Mouse (Mus musculus) mesoderm, embryonic 11.5 days (tissue): ENCODE measurements around the gene Xpo6.

Experiments used
- DNase-seq: peaks from one replicate; pipeline ENCODE4 v3.0.0-alpha.2; 2012; ENCODE audit warnings: low read depth, low spot score

Xpo6 gene

DNA sequence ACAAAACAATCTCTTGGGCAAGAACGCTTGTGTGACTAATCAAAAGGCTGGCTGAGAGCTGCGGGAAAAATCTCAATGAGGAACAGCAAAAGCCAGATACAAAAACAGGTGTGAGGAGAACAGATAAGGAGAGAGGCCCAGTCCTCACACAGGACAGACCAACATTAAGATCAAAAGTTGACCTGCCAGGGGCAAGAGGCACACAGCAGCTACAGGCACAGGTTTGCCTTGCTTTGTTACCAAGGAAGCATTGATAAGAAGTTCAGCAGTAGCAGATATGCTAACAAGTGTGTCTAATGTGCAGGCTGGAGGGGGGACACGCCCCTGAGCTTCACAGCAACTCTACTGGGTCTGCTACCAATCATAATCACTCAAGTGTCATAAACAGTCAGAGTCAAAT lies 73.8 kb downstream of the Xpo6 start:
- no peak for DNase-seq

DNA sequence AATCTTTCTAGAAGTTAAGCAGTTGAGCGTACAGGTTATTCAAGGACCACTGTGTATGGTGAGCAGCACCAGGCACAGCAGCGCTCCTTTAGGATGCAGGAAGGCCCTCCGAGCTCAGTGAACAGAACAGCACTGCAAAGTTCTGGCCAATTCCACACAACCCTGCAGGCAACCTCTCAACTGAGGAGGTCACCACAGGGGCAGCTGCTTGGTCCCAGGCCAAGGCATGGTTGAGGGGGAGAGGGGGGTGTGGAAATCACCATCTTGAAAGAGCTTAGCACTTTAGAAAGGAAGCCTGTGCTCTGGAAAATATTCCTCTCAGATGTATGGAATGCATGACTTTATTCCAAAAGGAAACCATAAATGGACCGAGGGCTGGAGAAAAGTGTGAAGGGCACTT lies 78.8 kb downstream of the Xpo6 start:
- DNase-seq: no peak

DNA sequence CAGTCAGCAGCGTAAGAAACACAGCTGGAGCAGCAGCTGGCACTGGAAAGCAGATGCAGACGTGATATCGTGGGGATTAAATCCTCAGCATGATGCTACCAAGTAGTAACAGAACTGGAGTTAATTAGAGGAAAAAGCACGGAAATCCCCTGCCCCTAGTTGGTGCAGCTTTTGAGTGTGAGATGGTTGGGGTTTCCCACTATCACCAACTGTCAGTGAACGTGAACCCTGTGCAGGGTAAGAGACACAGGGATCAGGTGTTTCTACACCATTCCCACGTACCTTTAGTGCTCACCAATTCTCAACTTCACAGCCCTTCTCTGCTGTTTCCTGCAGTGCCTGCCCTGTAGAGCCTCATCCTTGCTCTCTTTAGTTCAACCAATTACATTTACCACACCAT lies 80.5 kb downstream of the Xpo6 start:
- DNase-seq: no peak

DNA sequence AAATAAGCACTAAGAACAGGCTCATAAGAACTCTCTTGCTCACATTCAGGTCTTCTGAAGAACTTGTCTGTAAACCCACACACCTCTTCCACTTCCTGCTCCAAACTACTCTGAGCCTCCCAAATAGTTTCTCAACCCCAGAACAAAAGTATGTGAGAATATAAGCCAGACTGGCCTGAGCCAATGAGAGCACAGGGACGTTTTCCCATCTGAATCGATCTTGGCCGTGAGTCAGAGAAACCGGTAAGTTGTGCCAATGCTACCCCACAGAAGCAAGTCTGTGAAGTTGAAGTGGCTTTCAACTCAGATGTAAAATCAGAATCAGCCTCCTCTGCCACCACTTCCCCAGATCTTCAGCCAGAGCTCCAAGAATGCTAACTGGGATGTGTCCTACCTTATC lies 87.0 kb downstream of the Xpo6 start:
- no peak for DNase-seq

DNA sequence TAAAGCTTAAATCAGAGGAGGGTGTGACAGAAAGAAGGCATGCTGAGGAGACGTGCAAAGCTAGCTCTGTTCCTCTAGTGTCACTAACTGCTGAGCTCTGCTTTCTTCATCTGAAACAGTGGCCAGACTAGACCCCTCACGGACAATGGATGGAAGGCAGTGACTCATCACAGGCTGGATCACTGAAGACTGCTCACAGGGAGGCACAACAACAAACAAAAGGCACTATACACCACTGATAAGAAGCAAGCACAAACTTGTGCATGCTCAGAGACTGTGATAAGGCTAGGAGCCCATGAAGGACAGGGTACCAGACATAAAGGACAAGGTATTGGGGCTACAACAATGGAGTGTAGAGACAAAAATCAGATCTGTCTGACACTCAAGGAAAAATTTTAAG lies 89.1 kb downstream of the Xpo6 start:
- DNase-seq: no peak

DNA sequence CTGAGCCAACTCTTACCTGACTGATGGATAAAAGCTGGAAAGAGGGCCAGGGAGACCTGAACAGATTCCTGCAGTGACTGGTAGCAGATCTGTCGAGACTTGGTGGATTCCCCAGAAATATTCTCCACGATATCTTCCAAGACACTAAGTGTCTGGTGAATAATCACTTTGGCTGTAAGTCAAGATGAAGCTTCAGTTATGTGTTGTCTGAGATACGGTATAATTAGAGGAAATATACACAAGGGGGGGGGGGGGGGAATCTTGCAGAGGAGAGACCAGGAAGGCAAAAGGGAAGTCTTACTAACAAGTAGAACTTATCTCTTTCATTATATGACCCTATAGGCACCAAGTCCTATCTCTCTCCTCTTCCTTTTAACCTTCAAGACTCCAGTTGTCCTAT lies 90.4 kb downstream of the Xpo6 start:
- no peak for DNase-seq

DNA sequence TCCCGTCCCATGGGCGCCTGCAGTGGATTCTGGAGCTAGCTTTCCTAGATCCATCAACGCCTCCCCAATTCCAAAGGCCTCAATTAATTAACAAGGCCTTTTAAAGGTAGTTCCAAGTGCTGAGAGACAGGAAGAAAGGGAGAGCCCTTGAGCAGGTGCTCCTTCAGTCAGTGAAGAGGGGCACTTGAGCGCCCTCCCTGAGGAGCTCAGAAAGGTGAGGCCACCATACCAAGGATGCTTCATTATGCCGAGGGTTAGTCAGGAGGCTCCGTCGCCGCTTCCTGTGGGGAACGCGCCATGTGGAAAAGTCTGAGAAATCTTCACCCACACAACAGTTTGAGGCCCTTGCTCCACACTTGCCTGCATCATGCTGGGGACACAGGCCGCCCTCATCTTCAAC lies 99.9 kb downstream of the Xpo6 start:
- no peak for DNase-seq

DNA sequence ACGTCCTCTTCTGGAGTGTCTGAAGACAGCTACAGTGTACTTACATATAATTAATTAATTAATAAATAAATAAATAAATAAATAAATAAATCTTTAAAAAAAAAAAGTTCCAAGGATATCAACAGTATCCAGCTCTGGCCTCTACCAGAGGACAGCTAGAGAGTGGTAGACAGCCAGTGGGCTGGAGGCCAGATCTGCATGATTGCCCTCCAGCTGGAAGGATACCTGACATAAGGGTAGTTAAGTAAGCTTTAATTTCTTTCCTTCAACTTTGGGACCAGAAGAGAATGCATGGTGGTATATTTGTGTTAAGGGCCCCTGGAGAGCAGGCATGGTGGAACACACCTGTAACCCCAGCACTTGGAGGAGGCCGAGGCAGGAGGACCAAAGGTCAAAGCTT lies 100.5 kb downstream of the Xpo6 start:
- no peak for DNase-seq

DNA sequence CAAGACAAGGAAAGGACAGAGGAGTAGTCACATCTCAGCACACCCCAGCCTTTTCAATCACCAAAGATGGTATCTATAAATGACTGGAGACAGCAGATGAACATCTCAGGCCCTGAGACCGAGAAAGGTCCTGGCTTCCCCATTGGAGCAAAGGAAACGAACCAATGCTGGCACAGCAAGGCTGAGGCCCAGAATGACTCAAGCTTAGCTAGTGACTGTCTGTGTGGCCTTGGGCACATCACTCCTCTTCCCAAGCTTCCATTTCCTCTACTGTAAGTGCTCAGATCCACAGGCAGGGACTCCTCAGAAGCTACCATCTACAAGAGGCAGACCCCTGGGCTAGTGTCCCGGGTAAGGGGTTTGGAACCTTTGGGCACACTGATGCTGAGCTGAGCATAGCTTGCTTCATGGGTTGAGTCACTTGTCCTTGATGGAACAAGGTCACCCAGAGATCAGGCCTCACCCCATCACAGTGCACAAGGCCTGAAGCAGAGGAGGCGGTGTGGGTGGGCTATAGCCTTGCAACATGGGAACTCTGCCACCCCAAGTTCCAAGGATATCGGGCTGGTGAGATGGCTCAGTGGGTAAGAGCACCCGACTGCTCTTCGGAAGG lies 101.0 kb downstream of the Xpo6 start:
- no peak for DNase-seq

DNA sequence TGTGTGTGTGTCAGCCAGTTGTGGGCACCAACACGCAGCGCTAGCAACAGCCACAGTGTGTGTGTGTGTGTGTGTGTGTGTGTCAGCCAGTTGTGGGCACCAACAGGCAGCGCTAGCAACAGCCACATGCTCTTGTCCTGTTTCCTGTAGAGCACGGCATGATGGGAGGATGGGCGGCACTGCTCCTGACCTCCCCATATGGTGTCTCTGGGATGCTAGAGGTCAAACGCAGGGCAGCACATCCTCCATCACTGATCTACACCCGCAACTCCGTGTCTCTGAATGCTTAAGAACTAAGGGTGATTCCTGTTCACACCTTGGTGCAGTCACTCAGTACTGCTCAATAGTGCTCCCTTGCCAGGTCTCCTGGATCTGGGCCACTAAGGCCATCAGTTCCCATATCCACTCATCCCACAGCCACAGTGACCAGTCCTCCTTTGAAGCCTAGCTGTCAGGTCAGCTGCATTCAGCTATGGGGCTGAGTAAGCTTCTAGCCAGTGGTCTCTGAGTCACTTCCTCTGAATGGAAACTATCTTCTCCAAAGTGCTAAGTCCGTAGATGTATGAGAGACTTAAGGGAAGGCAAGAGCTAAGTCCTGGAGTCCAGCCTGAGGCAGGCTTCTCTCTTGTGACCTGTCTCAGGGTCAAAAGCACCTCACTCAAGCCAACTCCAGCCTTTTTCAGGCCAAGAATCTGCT lies 102.9 kb downstream of the Xpo6 start:
- no peak for DNase-seq

DNA sequence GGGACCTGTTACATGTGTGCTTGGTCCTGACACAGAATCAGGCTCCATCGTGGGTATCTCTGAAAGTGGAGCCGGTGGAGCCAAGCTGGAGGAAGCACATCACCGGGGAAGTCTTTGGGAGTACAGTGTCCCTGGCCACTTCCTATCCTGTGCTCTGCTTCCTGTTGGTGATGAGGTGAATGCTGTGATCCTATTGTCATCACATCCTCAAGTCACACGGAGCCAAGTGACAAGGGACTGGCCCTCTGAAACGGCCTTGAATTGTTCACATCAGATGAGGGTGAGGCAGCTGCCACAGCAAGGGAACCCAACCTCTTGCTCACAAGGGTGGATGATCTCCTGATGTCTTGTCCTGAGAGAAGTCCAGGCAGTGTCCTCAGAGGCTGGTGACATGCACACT lies 103.7 kb downstream of the Xpo6 start:
- DNase-seq: no peak

DNA sequence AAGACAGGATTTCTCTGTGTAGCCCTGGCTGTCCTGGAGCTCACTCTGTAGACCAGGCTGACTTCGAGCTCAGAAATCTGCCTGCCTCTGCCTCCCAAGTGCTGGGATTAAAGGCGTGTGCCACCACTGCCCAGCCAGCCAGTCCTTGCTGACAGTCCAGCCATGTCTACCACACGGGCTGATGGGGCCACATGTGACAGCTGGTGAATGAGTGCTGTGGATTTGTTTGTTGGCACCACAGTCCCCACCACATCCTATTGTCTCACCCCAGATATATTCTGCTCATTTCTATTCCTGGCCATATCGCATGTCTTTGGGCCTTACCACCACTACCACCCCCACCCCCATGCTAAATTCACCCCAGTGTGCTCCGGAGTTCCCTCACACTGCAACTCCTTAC lies 105.6 kb downstream of the Xpo6 start:
- DNase-seq: no peak

DNA sequence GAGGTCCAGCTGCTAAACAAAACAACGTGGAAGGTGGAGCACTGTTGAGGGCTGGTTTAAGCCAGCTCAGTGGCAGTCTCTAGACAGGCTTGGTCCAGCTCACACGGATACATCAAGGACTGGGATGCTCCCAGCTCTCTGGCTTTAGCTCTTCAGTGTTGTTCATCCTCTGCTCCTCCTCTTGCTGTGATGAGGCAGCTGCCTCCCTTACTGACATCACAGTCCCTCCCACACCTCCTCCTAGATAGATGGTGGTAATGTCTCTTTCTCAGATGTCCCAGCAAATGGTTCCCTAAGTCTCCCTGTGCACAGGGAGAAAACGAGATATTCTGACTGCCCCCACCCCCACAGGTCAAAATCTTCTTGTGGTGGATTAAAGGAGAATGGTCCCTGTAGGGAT lies 107.1 kb downstream of the Xpo6 start:
- no peak for DNase-seq

DNA sequence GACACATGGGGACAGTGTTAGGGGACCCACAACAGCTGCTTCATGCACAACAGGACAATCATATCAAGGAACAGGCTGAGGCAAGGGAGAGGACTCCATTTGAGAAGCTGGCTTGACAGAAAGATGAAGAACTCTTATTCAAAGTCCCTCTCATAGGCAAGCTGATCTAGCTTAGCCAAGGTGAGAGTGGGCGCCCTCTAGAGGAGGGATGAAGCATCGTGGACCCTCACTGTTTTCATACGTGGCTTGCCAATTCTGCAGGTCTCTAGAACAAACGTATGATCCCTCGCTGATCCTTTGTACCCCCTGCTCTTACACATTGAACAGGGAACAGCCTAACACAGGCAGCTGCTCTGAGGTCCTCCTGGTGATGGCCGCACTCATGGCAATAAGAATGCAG lies 110.5 kb downstream of the Xpo6 start:
- DNase-seq: peak; percentile 79

DNA sequence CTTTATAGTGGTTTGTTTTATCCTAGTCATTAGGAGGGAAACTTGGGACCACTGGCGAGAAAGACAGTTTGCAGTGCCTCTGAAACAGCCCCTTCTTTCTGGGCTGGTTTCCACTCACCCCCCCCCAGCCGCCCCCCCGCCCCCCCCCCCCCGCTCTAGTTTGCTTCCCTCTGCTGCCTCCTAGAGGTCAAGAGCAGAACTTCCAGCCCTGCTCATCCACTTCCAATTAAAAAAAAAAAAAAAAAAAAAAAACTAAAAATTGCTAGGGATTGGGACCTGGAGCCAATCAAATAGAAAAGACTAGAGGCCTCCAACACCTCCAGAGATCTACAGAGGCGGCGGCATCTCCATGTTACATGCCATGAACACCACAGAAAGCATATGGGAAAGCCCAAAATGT lies 112.1 kb downstream of the Xpo6 start:
- DNase-seq: no peak

DNA sequence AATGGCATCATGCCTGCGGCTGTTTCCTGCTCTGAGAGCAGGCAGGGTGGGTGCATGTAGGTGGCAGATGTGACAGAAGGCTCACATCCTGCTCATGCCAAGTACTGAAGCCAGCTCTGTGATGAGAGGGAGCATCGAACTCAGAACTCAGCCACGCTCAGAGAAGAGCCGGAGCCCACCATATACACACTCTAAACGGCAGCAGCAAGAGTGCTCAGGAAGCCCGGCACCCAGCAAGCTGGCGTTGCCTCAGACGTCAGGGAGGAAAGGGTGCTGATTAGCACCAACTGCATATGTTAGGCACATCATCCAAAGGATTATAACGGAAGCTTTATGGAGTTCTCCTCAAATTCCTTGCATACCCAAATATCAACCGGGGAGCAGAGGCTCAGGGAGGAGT lies 112.7 kb downstream of the Xpo6 start:
- DNase-seq: no peak

DNA sequence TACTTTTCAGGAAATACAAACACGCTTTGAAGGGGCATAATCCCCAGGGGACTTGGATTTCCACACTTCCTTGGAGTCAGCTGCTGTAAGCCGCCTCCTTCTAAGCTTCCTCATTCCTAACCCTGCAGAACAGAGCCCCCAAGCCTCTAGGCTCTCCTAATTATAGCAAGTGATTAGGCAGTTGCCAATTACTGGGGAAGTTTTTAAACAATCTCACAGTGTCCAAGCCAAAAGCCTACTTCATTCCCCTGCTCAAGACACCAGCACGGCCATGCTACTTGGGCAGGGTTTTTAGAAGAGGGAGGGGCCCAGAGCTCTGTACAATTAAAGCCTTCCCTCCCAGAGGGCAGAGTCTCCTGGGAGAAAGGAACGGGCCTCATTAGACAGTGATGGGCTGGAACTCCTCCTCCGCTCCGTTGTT lies 114.0 kb downstream of the Xpo6 start:
- no peak for DNase-seq

DNA sequence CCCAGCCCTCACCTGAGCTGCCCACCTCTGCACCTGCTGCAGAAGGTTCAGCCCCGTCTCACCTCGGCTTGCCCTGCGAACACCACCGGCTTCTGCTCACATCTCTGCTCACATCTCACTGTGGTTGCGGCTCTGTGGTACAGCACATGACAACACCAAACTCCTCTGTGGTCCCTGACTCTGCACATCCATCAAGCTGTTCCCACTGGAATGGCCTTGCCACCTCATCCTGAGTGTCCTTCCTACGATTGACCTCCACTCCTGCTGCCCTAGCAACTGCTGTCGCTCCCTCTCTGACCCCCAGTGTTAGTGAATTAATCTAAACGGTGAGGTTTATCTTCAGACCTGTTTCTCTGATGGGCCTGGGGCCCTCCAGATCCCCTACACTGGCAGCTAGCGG lies 115.1 kb downstream of the Xpo6 start:
- DNase-seq: no peak

DNA sequence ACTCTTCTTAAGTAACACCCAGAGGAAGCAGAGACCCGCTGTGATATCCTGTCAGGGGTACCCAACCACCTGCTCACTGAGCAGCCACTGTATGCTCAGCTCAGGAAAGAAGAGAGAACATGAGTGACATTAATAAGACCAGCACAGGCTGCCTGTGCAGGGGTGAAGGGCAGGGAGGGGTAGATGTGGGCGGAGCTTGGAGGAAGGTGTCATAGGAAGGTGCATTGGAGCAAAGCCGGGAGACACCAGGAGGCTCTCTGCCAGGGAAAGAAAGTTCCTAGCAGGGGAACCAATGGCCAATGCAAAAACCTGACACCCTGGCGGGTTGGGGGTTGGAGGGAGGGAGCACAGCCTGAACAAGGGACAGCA lies 116.3 kb downstream of the Xpo6 start:
- DNase-seq: no peak

DNA sequence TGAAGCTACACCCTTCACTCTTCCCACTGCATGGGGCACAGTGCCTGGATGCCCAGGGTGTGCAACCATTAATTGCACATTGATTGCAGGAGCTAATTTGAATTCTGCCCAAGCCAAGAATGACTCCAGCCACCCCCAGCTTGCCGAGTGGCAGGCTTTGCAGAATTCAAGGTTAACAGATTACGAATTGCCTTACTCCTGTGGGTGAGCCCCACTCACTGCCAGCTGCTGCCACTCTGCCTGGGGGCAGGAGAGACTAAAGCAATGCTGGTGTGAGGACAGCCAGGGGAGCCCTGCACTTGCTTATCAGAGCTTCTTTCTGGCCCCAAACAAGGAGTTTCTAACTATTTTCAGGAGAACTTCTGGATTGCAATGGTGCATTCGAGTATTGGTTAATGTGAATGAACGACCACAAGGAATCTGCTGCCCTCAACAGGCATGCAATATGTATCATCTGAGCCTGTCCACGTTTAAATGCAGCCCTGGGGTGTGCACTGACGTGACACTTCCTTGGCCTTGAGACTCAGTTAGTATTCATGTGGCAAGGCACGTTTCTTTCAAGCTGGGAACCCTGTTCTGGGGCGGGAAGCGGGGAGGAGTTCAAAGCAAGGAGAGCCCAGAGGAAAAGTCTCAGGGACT lies 116.8 kb downstream of the Xpo6 start:
- DNase-seq: no peak

DNA sequence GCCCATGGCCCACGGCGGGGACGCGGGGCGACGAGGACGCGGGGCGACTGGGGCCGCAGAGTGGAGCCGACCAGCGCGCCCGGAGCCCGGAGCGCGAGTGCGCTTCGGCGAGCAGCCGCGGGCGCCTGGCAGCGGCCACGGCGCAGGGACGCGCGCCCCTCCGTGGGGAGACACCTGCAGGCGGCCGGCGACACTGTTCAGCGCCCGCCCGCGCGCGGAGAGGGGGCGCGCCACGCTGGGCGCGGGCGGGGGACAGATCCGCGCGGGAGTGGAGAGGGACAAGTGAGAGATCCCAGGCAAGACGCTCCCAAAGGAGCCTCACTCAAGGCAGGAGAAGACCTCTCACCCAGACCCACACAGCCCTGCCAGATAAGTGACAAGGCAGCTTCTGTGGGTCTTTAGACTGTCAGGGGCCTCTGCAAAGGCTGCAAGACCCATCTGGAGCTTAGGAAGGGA lies 118.0 kb downstream of the Xpo6 start, which contains the start of gene Gsg1l:
Gene Gsg1l, minus strand, starts transcription at position 126 of the 456 bp plus-strand sequence.
- DNase-seq: no peak

DNA sequence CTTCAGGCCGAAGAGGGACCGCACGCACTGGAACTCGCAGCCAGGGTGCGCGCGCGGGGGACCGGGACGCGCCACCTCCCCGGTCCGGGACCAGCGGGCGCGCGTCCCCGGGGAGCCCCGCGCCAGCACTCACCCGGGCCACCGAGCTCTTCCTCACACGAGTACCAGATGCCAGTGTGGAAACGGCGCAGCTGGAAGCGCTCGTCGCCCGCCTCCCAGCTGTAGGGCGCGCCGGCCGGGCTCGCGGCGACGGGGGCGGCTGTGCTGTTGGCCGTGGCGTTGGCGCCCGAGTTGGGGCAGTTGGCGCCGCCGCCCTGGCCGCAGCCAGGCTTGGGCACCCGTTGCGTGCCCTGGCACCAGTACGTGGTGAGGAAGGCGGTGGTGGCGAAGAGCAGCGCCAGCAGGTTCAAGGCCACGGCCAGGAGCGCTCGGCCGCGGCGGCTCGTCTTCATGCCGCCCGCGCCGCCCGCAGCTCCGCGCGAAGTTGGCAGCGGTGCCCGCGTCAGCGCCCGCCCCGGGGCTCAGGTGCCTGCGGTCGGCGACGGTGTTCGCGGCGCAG lies 118.5 kb downstream of the Xpo6 start:
- DNase-seq: no peak
